Mouse (Mus musculus): Measurements from ENCODE around the gene Lrch1.

Lrch1 gene

DNA sequence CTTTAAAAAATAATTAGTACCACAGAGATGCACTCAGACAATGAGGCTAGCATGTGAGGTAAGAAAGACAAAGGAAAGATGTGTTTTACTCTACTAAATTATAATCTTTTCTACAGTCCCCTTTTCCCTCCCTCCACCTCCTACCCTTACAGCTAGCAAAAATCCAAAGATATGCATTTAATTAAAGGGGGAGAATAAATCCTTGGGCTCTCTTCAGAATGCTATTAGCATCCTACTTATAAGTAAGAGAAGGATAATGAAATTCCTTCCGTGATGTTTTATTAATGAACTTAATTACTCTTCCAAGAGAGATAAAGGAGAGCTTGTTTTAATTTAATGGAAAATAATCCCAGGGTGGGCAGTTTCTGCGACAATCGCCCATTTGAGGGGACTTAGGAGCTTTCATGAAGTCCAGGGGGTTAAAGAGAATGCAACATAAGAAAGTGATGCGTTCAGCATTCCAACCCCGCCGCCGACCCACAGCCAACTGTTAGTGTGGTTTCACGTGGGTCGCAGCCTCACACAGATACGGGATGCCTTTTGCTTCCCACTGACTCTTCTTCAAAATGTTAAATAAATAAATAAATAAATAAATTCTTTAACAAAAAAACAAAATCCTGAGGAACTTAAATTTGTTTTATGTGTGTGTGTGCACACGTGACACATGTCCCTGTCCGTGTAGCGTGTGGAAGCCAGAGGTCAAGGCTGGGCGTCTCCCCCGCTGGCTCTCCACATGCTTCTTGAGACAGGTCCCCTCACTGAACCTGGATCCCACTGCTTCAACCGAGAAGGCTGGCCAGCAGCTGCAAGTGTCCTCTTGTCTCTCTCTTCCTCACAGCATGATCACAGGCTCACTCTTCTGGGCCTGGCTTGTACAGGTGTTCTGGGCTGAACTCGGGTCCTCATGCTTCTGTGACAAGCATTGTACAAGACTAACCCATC lies 132.6 kb downstream of the Lrch1 start:
- DNase-seq (ENCODE audit: inconsistent ontology term) = no peak

DNA sequence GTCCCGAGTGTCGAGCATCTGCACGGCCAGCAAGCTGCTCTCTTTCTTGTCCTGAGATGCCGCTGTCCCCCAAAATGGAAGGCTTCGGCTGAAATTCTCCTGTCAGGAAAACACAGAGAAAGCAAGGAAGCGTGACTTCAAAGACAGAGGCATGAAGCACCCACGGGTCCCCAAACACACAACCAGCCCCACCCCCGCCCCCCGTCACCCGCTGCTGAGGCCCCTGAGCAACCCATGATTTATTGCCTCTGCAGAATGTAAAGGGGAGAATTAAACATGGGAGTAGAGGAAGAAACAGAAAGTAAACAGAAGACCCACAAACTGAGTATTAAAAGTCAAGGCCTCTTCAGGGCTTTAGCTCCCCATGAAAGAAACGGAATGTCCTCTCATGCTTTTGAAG lies 136.1 kb downstream of the Lrch1 start:
- no peak for DNase-seq (ENCODE audit: inconsistent ontology term)

DNA sequence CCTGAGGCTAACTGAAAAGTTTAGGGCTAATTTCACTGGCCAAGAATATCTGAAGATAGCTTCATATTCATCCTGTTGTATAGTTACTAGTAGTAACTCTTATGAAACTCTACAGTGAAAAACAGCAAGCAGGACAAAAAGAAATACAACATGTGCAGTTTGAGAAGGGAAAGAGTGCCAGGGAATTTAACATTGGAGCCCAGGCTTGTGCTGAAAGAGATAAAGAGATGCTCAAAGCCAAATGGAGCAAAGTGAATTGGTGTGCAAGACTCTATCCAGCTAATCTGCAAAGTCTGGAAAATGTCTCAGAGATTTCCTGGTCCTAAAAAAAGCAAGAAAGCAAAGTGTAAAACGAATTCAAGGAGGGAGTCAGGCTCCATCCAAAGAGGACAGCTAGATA lies 145.7 kb downstream of the Lrch1 start:
- no peak for DNase-seq (ENCODE audit: inconsistent ontology term)

DNA sequence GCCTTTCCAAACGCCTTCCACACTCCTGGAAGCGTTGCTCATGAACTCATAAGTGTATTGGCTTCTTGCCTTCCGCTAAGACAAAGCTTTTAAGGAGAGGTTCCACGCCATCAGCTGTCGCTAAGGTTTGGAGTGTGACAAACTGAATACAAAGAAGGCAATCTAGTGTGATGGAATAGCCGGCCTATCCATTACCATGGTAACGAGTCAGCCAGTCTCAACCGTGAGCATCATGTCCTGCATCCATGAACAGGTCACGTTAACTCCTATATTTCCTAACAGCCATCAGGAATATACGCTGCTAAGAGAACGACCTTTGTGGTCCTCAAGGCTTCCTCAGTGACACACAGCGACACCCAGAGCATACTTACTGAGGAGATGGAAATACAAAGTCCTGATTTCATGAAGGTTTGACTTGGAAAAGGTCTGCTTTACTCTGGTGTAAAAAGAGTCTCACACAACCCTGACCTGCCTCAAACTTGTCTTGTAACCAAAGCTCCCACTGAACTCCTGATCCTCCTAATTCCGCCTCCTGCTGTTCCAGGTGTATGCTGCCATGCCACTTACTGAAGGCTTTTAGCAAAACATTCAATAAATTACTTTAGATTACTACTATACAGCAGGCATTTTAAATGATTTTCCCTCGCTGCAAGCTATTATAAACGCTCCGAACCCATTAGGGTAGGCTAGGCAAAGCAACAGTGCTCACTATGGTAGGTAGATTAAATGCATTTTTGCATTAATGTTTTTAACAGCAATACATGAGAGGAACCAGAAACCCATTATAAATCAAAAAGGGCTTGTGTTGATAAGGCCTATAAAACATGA lies 149.4 kb downstream of the Lrch1 start:
- no peak for DNase-seq (ENCODE audit: inconsistent ontology term)

DNA sequence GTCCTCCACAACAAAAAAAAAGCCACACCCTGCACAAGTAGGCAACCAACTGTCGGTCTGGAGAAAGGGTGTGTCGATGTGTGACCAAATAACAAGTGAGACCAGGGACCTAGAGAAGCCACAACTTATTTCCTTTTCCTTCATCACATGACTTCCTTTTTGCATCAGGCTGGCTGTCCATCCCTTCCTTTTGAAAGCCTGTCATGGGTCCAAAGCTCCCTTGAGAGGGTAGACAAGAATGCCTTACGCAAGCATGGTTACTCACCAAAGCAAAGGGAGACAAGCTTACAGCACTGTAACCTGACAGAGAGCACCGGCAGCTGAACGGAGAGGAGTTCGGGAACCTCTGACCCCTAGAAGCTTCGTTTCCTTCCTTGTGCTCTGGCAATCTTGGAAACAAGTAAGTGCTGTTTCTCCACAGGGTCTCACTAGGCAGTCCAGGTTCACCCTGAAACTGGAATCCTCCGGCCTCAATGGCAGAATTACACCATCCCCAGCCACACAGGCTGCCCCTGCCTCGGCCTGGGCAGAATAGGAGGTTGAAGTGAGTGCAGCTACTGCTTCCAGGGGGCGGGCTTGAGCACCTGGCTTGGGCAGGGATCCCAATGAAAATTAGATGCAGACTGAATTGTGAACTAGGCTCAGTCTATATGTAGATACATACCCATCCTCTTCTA lies 150.2 kb downstream of the Lrch1 start:
- no peak for DNase-seq (ENCODE audit: inconsistent ontology term)

DNA sequence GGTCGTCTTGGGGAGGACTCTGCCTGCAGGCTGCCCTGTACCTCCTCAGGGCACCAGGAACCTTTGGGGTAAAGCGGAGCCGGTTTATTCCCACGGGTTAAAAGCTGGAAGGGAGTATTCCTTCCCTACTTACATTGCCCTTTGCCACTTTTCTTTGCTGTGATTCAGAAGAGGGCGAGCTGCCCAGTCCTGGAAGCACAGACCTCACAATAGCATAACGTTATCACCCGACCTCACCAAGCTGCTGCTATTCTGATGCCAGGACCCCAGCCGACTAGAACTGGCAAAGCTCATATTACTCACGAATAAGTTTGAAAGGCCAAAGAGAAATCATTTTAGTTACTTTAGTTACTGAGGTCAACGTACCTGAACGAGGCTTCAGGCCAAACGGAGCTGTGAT lies 152.7 kb downstream of the Lrch1 start:
- peak; percentile 16 for DNase-seq (ENCODE audit: inconsistent ontology term)

DNA sequence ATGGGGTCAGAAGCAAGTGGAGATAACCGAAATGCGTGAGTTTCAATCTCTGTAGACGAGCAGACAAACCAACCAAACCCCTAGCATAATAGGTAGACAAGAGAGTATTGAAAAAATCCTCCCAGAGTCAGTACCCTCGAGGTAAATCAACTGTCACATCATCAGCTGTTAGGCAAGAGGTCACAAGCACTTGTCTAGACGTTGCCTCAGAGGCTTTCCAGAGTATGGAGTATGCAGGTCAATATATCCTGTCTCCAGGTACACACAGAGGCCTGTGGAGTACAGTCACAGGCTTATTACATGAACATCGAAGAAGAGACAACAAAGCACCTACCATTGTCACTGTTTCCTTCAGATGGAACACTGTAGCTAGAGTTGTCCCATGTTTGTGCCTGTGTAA lies 154.9 kb downstream of the Lrch1 start:
- no peak for DNase-seq (ENCODE audit: inconsistent ontology term)

DNA sequence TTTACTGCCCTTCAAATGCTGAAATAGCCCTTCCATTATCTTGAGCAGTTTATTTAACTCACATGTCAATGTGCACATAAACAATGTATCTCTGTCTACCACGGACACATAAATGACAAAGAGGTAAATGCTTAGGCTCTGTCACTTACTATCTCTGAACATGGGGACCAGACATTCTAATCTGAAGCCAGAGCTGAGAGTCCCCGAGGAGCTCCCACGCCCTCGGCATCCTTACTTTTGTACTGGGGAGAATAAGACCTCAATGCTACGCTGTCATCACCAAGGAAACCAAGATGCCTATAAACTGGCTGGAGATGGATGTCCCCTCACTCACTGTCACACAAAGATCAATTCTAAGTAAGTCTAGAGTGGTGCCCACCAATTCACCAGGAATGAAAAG lies 157.1 kb downstream of the Lrch1 start:
- DNase-seq (ENCODE audit: inconsistent ontology term) = no peak

DNA sequence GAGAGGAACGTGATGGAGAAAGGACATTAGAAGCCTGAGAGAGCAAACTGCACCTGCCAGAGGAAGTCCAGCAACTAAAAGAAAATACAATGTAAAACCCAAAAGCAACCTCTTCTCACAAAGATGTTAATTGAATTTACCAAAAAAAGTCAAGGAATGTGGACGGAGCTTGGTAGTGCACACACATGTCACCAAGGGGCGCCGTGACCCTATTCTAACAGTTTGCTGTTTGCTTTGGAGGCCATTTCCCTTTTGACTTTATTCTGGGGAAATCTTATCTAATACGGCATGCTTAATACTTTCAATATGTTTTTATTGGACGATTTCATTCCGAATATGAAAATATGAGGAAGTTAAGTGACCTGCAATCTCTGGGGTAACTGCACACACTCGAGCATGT lies 158.9 kb downstream of the Lrch1 start:
- peak; percentile 6 for DNase-seq (ENCODE audit: inconsistent ontology term)

DNA sequence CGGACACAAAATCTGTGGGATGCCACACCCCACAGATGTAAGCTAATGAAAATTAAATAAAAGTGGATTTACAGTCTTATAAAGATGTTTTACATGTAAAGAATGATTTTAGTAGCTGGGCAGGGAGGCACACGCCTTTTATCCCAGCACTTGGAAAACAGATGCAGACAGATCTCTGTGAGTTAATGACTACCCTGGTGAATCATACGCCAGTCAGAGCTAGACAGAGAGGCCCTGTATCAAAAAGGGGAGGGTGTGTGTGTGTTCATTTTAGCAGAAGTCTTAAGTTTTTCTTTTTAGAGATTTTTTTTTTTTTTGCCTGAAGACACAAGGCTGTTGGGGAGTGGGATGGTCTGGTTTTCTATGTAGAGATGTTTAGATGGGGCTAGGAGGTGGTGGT lies 160.0 kb downstream of the Lrch1 start:
- no peak for DNase-seq (ENCODE audit: inconsistent ontology term)

DNA sequence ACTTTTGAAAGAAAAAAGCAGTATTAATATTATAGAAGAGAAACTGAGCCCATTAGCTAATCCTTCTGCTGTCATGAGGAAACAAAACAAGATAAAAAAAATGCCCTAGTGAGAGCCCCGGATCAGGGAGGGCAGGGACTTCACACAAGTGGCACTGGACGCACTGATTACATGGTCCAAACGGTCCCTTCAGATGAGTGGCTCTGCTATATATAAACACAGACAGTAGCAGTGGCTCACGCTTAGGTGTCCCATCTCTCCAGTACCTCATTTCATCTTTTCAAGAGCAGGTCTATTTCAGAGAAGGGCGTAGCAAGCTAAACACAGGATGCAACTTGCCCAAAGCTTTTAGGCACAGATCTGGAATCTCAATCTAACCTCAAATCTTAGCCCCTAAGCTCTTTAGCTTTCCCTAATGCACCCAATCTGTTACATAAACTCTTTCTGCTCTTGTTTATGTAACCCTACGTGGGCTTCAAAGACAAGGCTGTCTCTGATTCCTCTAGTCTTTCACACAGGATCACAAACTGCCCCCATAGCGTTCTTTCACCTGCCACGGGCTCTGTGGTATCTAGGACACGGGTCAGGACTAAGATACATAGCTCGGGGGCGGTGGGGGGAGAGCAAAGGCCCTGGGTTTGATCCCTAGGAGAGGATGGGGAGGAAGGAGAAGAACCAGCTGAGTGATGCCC lies 163.3 kb downstream of the Lrch1 start:
- DNase-seq (ENCODE audit: inconsistent ontology term) = no peak

DNA sequence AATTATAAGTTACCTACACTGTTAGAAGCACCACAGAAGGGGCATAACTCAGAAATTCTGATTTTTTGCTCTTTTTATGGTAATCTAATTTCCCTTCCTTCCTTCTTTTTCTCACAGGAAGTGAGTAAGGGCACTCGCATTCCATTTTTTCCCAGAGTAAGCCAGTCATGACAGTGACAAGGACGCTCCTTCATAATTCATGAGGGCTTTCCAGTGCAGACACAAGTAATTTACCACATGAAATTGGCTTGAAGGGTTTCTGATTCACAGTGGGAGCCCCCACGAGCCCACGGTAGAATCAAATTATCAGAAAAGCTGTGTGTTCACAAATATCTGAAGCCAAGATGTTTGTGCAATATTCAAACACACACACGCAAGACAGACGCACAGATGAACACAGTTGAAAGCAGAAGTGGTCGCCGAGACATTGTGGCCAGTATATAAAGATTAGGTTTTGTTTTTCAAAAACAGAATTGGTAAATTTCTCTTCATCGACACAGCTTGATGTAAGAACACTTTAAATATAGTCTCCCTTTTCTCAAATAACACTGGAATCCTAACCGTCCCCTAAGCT lies 173.5 kb downstream of the Lrch1 start:
- DNase-seq (ENCODE audit: inconsistent ontology term) = no peak

DNA sequence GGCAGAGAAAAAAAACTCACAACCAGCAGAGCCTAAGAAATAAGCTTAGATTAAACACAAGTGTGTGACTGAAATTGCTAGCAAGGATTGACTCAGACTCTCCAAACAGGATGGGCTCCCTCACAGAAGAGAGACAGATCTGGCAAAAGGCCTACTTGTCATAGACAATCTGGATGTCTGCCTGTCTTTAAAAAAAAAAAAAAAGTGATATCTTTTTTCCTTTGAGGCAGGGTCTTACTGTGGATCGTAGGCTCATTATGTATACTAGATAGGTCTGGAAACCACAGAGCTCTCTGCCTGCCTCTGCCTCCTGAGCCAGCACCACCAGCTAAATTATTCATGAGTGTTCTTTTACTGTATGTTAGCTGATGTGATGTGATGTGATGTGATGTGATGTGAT lies 179.8 kb downstream of the Lrch1 start:
- no peak for DNase-seq (ENCODE audit: inconsistent ontology term)

DNA sequence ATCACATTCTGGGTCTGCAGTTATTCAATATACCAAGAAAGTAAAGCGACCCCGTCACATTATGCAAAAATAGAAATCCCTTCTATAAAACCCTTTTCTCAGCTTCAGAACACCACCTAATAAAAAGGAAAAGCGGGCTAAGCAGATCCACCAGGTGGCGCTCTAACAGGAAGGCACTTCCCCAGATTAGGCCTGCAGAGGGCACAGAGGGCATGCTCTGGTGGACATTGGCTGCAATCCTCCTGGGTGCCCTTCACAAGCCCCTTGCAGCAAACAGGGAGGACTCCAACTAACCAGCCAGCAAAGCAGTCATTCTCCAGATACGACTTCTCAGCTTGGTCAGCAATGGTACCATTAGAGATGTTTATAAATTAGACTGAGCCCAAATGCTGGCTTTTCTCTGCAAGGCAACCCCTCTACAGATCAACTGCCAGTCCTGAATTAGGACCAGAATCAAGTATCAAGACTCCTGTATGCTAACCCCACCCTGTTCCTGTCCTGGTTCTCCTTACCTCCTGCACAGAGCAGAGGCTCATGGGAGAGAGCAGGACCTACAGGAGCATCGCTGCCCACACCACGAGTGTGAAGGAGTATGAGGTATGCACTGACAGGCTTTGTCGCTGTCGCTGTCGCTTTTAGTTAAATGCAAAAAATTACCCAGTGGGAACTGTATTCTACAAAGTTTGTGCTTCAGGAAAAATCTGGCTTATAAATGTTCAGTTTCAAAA lies 183.3 kb downstream of the Lrch1 start:
- peak; percentile 51 for DNase-seq (ENCODE audit: inconsistent ontology term)

DNA sequence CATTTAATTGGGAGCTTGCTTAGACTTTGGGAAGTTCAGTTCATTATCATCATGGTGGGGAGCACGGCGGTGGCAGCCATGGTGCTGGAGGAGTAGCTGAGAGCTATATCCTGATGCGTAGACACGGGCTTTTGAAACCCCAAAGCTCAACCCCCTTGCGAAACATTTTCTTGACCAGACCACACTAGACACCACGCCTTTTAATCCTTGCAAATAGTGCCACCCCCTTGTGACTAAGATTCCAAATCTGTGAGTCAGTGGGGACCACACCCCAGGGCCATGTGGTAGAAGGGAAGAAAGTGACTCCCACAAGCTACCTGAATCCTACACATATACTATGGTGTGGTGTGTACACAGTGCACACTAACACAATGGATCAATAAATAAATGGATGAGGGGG lies 210.8 kb downstream of the Lrch1 start:
- DNase-seq (ENCODE audit: inconsistent ontology term) = peak; percentile 27

DNA sequence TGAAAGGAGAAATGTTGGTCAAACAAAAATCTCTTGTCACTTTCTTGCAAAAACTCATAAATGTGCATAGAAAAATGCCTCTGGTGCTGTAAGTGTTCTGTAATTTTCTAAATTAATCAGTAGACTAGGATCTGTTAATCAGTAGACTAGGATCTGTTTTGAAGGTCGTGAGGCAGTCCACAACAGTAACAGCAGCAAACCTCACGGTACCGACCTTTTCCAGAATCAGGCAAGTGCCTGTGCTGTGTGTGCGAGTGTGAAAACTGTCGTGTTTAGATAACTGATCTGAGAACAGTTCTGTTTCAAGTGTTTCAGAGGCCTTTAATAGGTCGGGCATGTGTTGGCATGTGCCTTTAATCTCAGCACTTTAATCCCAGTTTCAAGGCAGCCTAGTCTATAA lies 212.2 kb downstream of the Lrch1 start:
- DNase-seq (ENCODE audit: inconsistent ontology term) = no peak

DNA sequence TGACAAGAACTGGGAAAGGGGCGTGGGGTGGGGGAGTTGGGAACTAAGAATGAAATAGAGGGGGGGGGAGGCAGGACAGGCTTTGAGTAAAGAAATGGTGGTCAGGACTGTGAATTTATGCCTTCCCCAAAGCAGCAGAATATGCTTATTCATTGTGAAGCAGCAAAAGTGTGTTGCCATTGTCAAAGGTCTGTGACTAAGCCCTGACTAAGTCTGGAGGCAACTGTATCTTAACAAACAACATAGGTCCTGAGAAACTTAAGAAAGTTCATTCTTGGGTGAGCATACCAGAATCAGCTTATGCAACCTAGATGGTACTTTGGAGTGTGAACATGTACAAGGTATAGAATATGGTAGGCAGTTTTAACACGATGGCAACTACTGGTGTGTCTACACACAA lies 214.3 kb downstream of the Lrch1 start:
- DNase-seq (ENCODE audit: inconsistent ontology term) = peak; percentile 56

DNA sequence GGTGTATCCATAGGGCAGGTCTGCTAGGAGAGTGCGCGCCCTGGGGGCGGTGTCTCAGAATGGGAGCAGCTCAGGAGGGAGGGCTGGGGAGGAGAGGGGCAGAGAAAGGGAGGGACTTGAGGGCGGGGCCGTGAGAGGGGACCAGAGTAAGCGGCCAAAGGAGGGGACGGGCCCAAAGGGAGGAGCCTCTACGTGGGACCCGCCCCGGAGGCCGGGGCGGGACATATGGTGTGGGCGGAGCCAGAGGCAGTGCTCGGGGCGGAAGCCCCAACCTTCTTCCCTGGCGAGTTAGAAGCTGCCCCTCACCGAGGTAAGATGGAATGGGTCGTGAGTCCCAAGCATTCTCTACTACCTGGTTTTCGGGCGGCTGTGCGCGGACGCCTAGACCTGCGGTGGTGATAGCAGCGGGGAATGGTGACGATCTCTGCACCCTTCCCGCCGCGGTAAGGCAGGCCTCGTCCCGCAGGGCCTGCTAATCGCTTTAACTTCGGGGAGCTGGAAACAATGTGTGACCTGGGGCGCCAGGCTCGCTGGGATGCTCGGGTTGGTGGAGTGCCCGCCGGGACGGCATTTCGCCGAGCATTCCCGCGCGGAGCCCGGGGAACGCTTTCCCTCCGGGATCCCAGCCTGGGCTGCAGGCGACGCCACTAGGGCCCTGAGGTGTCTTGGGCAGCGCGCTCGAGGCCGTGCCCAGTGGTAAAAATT lies 215.4 kb downstream of the Lrch1 start, which contains the start of gene Esd:
Gene Esd, plus strand, starts transcription at position 219 of the 705 bp plus-strand sequence.
- peak; percentile 98 for DNase-seq (ENCODE audit: inconsistent ontology term)

DNA sequence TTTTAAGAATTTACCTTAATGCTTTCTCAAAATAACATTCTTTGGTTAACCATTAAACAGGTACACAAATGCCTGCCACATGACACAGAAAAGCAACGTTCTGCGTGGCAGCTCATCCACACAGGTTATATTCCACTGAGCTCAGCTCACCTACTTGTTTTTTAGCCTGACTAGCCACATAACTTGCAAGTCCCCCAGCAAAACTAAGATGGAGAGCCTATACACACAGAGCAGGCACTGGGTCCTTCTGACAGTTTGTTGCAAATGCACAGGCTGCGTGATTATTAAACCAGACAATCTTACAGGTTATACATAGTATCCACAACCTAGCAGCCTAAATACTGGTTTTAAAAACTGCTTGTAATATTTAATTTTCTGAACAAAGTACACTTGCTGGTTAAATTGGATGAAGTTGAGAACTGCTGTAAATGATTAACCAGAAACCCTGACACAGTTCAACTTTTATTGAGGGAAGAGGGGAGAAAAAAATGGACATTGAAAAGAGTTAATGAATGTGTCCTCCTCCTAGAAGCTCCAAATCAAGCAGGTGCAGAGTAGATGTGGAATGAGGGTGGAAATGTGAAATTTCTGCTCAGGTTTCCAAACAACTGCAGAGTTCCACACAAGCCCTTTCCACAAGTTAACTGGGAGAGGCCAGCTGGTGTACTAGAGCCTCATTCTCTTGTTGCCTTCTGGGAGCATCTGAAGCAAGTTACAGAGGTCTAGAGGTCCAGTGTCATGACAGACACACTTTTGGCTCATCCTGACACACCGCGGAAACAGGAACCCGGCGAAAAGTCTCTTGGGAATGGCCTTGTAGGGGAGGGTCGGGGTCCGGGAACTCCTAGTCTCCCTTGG lies 216.2 kb downstream of the Lrch1 start:
- no peak for DNase-seq (ENCODE audit: inconsistent ontology term)

Data from Muller cell, postnatal 12 days (primary cell).